Mouse (Mus musculus): ENCODE data around the gene Gm28035. TPM values are rescaled to one million over a fixed set of nuclear protein-coding genes. Genes with fewer than 3 reads are reported as not detected.

Gm28035 gene
- polyA plus RNA-seq, 1 experiment from 2014 or later = 0.34 TPM

DNA sequence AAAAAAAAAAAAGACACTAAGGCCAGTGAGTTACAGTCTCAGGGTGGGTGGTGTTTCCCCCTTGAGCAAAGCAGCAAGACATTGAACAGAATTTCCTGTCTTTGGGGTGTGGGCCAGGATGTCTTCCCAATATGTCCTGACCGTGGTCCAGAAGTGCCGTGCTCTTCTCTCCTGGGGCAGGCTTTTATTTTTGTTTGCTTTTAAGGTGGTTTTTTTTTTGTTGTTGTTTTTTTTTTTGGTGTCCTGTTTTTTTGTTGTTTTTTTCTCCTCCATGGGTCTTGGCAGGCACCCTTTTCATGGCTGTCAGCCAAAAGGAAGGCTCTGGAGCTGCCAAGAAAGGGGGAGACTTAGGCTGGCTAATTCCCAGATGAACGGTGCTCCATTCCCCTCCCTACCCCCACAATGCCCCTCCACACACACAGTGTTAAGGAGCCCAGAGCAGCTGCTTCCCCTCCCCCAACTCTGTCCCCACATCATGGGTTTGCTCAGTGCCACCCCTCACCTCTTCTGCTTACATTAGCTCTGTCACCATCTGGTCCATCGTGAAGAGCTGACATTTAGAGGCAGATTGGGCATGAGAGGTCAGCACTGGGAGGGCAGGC lies 22.6 kb downstream of the Gm28035 start:
- H3K4me1 ChIP-seq (ENCODE audit: control insufficient read depth, insufficient read depth, low read length) = peaks cover 15% of the 10 kb centered on the region; the same call in 1 of the 2 replicates
- ATAC-seq = peak; percentile 83

GRCm38 (mm10) chr2:30263811-30264210 lies 23.4 kb downstream of the Gm28035 start:
- peaks cover 15% of the 10 kb centered on the region; the same call in 1 of the 2 replicates for H3K4me1 ChIP-seq (ENCODE audit: control insufficient read depth, insufficient read depth, low read length)
- H3K4me2 ChIP-seq (ENCODE audit: low read length) = no peak overlapping the region

More for the DNA sequence above, 22.6 kb downstream of the Gm28035 start:
- H3K4me2 ChIP-seq (ENCODE audit: low read length) = no peak overlapping the region
- no peaks in the 10 kb centered on the region for H3K9me3 ChIP-seq (replicated peaks; ENCODE audit: control insufficient read depth, low read length)
- peak; percentile 88 for DNase-seq (ENCODE audit: low spot score)
- peaks cover 75% of the 10 kb centered on the region for H3K36me3 ChIP-seq (ENCODE audit: control insufficient read depth, insufficient read depth, low read length)
- H3K27ac ChIP-seq (ENCODE audit: low read depth, low read length) = peak overlapping the region; percentile 49; the same call in 1 of the 2 replicates
- WGBS = 16% methylated on average over 4 of the region's 4 CpGs
- H3K9ac ChIP-seq (ENCODE audit: low read length) = no peak overlapping the region
- H3K27me3 ChIP-seq (replicated peaks; ENCODE audit: control insufficient read depth, insufficient read depth, low read length) = no peaks in the 10 kb centered on the region
- H3K4me3 ChIP-seq (ENCODE audit: low read depth, low read length) = no peak overlapping the region

DNA sequence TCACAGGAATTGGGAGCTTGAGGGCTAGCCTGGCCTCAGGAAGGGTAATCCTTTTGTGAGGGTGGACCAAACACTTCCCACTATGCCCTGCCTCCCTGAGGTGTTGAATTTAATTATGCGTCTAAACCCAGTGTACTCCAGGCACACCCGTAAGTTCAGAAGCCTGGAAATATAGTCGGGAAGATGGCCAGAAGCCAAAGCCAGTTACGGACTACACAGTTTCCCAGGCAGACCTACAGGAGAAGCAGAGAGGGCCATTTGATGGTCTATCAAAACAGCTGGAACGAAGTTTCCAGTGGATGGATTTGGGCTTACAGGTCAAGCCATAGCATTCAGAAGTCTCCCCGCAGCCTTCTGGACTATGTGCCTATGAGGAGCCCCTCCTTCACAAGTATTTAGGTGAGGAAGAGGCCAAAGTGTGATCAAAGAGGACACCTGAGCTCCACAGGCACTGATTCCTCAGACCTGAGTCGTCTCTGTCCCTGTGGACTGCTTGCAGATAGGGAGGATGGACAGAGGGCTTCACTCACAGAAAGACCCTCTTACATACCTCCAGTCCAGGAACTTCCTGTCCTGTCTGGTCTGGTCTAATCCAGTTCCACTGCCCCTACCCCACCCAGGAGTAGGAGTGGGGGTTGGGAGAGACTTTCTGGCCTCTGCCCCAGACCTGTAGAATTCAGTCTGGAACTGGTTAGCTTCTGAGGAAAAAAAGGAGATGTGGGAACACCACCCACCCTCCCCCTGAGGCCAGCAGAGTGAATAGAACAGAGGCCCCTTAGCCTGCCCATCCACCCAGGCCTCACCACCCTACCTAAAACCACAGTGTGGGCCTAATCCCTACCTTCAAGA lies 24.5 kb downstream of the Gm28035 start:
- WGBS = 59% methylated on average over 7 of the region's 7 CpGs
- no peak overlapping the region for H3K4me3 ChIP-seq (ENCODE audit: low read depth, low read length)
- peaks cover 56% of the 10 kb centered on the region for H3K36me3 ChIP-seq (ENCODE audit: control insufficient read depth, insufficient read depth, low read length)
- no peak overlapping the region for H3K4me2 ChIP-seq (ENCODE audit: low read length)
- 0 out of 2 replicates have a peak overlapping the region, but pooled peaks have one; percentile 21 for H3K27ac ChIP-seq (ENCODE audit: low read depth, low read length)
- no peaks in the 10 kb centered on the region for H3K9me3 ChIP-seq (replicated peaks; ENCODE audit: control insufficient read depth, low read length)
- no peak for DNase-seq (ENCODE audit: low spot score)
- no peak overlapping the region for H3K9ac ChIP-seq (ENCODE audit: low read length)
- ATAC-seq = no peak
- no peaks in the 10 kb centered on the region for H3K27me3 ChIP-seq (replicated peaks; ENCODE audit: control insufficient read depth, insufficient read depth, low read length)
- H3K4me1 ChIP-seq (ENCODE audit: control insufficient read depth, insufficient read depth, low read length) = peaks cover 15% of the 10 kb centered on the region; the same call in 1 of the 2 replicates

More at GRCm38 (mm10) chr2:30263811-30264210, 23.4 kb downstream of the Gm28035 start:
- H3K4me3 ChIP-seq (ENCODE audit: low read depth, low read length) = no peak overlapping the region
- DNase-seq (ENCODE audit: low spot score) = no peak
- WGBS = 94% methylated on average over 6 of the region's 6 CpGs
- H3K9ac ChIP-seq (ENCODE audit: low read length) = no peak overlapping the region
- no peaks in the 10 kb centered on the region for H3K27me3 ChIP-seq (replicated peaks; ENCODE audit: control insufficient read depth, insufficient read depth, low read length)
- peaks cover 67% of the 10 kb centered on the region for H3K36me3 ChIP-seq (ENCODE audit: control insufficient read depth, insufficient read depth, low read length)
- 0 out of 2 replicates have a peak overlapping the region, but pooled peaks have one; percentile 49 for H3K27ac ChIP-seq (ENCODE audit: low read depth, low read length)
- no peak for ATAC-seq
- no peaks in the 10 kb centered on the region for H3K9me3 ChIP-seq (replicated peaks; ENCODE audit: control insufficient read depth, low read length)

DNA sequence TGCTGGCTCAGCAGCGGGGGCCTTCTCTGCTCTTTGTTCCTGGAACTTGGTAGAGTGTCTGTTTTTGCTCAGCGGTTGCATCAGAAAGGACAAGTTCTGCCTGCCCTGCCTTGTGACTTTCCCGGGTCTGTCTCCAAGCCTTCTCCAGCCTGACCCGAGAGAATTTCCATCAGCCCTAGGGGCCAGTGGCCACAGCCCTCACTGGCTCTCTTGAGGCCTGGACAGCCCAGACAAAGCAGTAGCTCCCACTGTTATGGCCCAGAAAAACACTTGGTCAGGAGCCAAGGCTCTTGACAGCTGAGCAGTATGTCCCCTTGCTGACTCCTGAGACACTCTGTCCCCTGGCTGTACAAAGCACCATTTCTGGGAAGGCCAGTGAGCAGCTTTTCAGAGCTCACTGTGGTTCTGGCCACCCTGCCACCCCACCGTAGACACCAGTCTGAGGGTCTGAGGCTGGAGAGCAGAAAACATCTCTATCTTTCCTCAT lies 25.4 kb downstream of the Gm28035 start, which contains the start of gene Phyhd1:
Gene Phyhd1 (plus strand): TSS at position 437 of the 487 bp plus-strand sequence.
- DNase-seq (ENCODE audit: low spot score) (peak; percentile 31), ATAC-seq (no peak)
- 35% methylated on average over 5 of the region's 5 CpGs for WGBS
- Histone ChIP-seq H3K27ac (ENCODE audit: low read depth, low read length) (peak within 1 kb of the TSS; percentile 69), H3K36me3 (ENCODE audit: control insufficient read depth, insufficient read depth, low read length) (peaks cover 47% of the 10 kb centered on the region), H3K27me3 (replicated peaks; ENCODE audit: control insufficient read depth, insufficient read depth, low read length) (no peaks in the 10 kb centered on the region), H3K9me3 (replicated peaks; ENCODE audit: control insufficient read depth, low read length) (no peaks in the 10 kb centered on the region), H3K4me2 (ENCODE audit: low read length) (no peak within 1 kb of the TSS), H3K4me3 (ENCODE audit: low read depth, low read length) (no peak within 1 kb of the TSS), H3K4me1 (ENCODE audit: control insufficient read depth, insufficient read depth, low read length) (peaks cover 15% of the 10 kb centered on the region; the same call in 1 of the 2 replicates), H3K9ac (ENCODE audit: low read length) (peak within 1 kb of the TSS; percentile 29; the same call in 1 of the 2 replicates)

- peak overlapping the region; percentile 69 for H3K27ac ChIP-seq (ENCODE audit: low read depth, low read length)
- peaks cover 15% of the 10 kb centered on the region; the same call in 1 of the 2 replicates for H3K4me1 ChIP-seq (ENCODE audit: control insufficient read depth, insufficient read depth, low read length)
- no peaks in the 10 kb centered on the region for H3K27me3 ChIP-seq (replicated peaks; ENCODE audit: control insufficient read depth, insufficient read depth, low read length)
- H3K9ac ChIP-seq (ENCODE audit: low read length) = peak overlapping the region; percentile 29; the same call in 1 of the 2 replicates
- no peak overlapping the region for H3K4me3 ChIP-seq (ENCODE audit: low read depth, low read length)
- 10% methylated on average over 4 of the region's 4 CpGs for WGBS
- peak; percentile 29 for DNase-seq (ENCODE audit: low spot score)
- H3K4me2 ChIP-seq (ENCODE audit: low read length) = no peak overlapping the region
- peaks cover 41% of the 10 kb centered on the region for H3K36me3 ChIP-seq (ENCODE audit: control insufficient read depth, insufficient read depth, low read length)
- no peak for ATAC-seq
- no peaks in the 10 kb centered on the region for H3K9me3 ChIP-seq (replicated peaks; ENCODE audit: control insufficient read depth, low read length)
Observed at GRCm38 (mm10) chr2:30266392-30266941, 26.1 kb downstream of the Gm28035 start.

GRCm38 (mm10) chr2:30267466-30267865 lies 27.1 kb downstream of the Gm28035 start:
- Histone ChIP-seq H3K36me3 (ENCODE audit: control insufficient read depth, insufficient read depth, low read length) (peaks cover 31% of the 10 kb centered on the region), H3K4me1 (ENCODE audit: control insufficient read depth, insufficient read depth, low read length) (peaks cover 13% of the 10 kb centered on the region; the same call in 1 of the 2 replicates), H3K27ac (ENCODE audit: low read depth, low read length) (no peak overlapping the region), H3K27me3 (replicated peaks; ENCODE audit: control insufficient read depth, insufficient read depth, low read length) (no peaks in the 10 kb centered on the region), H3K9ac (ENCODE audit: low read length) (no peak overlapping the region), H3K4me2 (ENCODE audit: low read length) (no peak overlapping the region), H3K4me3 (ENCODE audit: low read depth, low read length) (no peak overlapping the region), H3K9me3 (replicated peaks; ENCODE audit: control insufficient read depth, low read length) (no peaks in the 10 kb centered on the region)
- ATAC-seq = no peak
- DNase-seq (ENCODE audit: low spot score) = no peak
- 95% methylated on average over 2 of the region's 2 CpGs for WGBS

- H3K4me2 ChIP-seq (ENCODE audit: low read length) = no peak overlapping the region
- 58% methylated on average over 4 of the region's 4 CpGs for WGBS
- no peaks in the 10 kb centered on the region for H3K27me3 ChIP-seq (replicated peaks; ENCODE audit: control insufficient read depth, insufficient read depth, low read length)
Observed at GRCm38 (mm10) chr2:30268371-30268770, 28.0 kb downstream of the Gm28035 start.

DNA sequence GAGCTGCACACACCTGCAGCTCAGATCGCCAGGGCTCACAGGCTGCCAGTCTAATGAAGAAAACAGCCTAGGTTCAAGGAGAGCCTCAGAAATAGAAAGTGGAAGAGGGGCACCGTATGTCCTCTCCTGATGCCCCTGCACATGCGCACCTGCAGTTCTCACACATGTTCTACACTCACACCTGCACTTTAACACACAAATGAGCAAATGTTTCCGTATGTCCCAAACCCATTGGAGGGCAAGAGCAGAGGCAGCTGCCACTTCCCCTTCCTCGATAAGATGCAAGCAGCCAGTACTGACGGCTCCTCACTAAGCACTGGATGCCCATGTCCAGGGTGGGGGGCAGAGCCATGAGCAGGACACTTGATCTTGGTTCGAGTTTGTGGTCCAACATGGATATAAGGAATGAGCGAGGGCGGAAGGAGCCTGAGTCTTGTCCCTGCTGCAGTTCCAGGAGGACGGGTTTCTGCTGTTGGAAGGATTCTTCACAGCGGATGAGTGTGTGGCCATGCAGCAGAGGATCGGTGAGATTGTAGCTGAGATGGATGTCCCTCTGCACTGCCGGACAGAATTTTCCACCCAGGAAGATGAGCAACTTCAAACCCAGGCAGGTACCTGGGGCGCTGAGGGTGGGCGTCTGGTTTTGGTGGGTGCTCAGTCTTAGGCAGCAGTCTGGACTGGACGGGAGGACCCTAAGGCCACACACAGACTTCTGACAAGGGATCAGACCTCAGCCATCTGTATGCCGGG lies 29.0 kb downstream of the Gm28035 start:
- Histone ChIP-seq H3K4me2 (ENCODE audit: low read length) (no peak overlapping the region), H3K27me3 (replicated peaks; ENCODE audit: control insufficient read depth, insufficient read depth, low read length) (no peaks in the 10 kb centered on the region), H3K4me1 (ENCODE audit: control insufficient read depth, insufficient read depth, low read length) (peaks cover 8% of the 10 kb centered on the region; the same call in 1 of the 2 replicates), H3K4me3 (ENCODE audit: low read depth, low read length) (no peak overlapping the region), H3K36me3 (ENCODE audit: control insufficient read depth, insufficient read depth, low read length) (peaks cover 14% of the 10 kb centered on the region), H3K9ac (ENCODE audit: low read length) (no peak overlapping the region), H3K9me3 (replicated peaks; ENCODE audit: control insufficient read depth, low read length) (no peaks in the 10 kb centered on the region), H3K27ac (ENCODE audit: low read depth, low read length) (no peak overlapping the region)
- ATAC-seq (no peak), DNase-seq (ENCODE audit: low spot score) (no peak)
- WGBS = 91% methylated on average over 17 of the region's 17 CpGs

More at GRCm38 (mm10) chr2:30268371-30268770, 28.0 kb downstream of the Gm28035 start:
- Histone ChIP-seq H3K36me3 (ENCODE audit: control insufficient read depth, insufficient read depth, low read length) (peaks cover 24% of the 10 kb centered on the region), H3K4me1 (ENCODE audit: control insufficient read depth, insufficient read depth, low read length) (peaks cover 8% of the 10 kb centered on the region; the same call in 1 of the 2 replicates), H3K9ac (ENCODE audit: low read length) (no peak overlapping the region), H3K9me3 (replicated peaks; ENCODE audit: control insufficient read depth, low read length) (no peaks in the 10 kb centered on the region), H3K27ac (ENCODE audit: low read depth, low read length) (no peak overlapping the region), H3K4me3 (ENCODE audit: low read depth, low read length) (no peak overlapping the region)
- DNase-seq (ENCODE audit: low spot score) = no peak
- no peak for ATAC-seq
